Mouse (Mus musculus): ENCODE data around the gene Dytn.

GRCm38 (mm10) chr1:63668852-63669160 is 17.9 kb downstream of the Dytn start:
- peak; percentile 16; the same call in 1 of the 2 replicates for TF ChIP-seq CTCF (conservative IDR thresholded peaks at IDR 0.05; ENCODE audit: insufficient read depth, insufficient read length, low read depth, low read length)
- no peak for TF ChIP-seq POLR2A (IDR thresholded peaks at IDR 0.05; ENCODE audit: low read depth, low read length)

Data from kidney, adult 2 months (tissue).